ENCODE assay signal across 9 mouse cellular contexts in genomic region chr10:12019159-12019779, GRCm38 (mm10).
A peak's percentile ranks its signal among the peaks of the same experiment; 100 is the strongest.
DNase-seq lines count a peak whose midpoint lies in the region; ATAC-seq and TF ChIP-seq lines count a peak whose summit lies in the region.
"Had no signal": no experiment of that assay in that cellular context is flagged by ENCODE, and none has a peak within 500 bp of the region (broad histone marks: within the 10 kb centered on the region; RNA-seq: fewer than 3 reads in every experiment).

No protein-coding gene starts in this region.

- H3K36me3 ChIP-seq in intestine, embryonic 15.5 days: no peaks in the 10 kb centered on the region
- H3K36me3 ChIP-seq: neural tube, embryonic 13.5 days had no signal

- no peak overlapping the region for H3K9ac ChIP-seq in intestine, embryonic 15.5 days
- H3K9ac ChIP-seq: neural tube, embryonic 13.5 days had no signal

- POLR2A ChIA-PET in Patski (lab: Charles Lee): no interaction called here

- H3K27me3 ChIP-seq in Patski: no peaks in the 10 kb centered on the region
- no peaks in the 10 kb centered on the region for H3K27me3 ChIP-seq in intestine, embryonic 15.5 days (replicated peaks)
- H3K27me3 ChIP-seq: neural tube, embryonic 13.5 days had no signal

- no peaks in the 10 kb centered on the region for H3K9me3 ChIP-seq in intestine, embryonic 15.5 days
- H3K9me3 ChIP-seq: neural tube, embryonic 13.5 days had no signal

- WGBS in intestine, embryonic 15.5 days: 74% methylated on average over 14 of the region's 14 CpGs

- in situ Hi-C loops in Patski (cut with MboI; ENCODE audit: low pct_unique_long_range_greater_than_20kb): loop anchor here (25.0 kb wide), 1 partner anchor 968 kb away; no protein-coding TSS in a partner anchor

- ATAC-seq in Patski: peak; percentile 97
- no peak for ATAC-seq in intestine, embryonic 15.5 days

- no peak overlapping the region for H3K4me3 ChIP-seq in intestine, embryonic 15.5 days (replicated peaks)
- H3K4me3 ChIP-seq: neural tube, embryonic 13.5 days had no signal

- no peak for TF ChIP-seq CTCF in Patski (IDR thresholded peaks at IDR 0.05)

- CTCF ChIA-PET in Patski (lab: Charles Lee): interaction anchor here (1.2 kb wide), 1 partner anchor 11 kb away, joined by 4 read pairs; no protein-coding TSS in a partner anchor

- H3K4me1 ChIP-seq in intestine, embryonic 15.5 days (replicated peaks): no peaks in the 10 kb centered on the region
- H3K4me1 ChIP-seq: neural tube, embryonic 13.5 days had no signal

- no peak overlapping the region for H3K27ac ChIP-seq in intestine, embryonic 15.5 days
- H3K27ac ChIP-seq: neural tube, embryonic 13.5 days had no signal

- DNase-seq in Patski (ENCODE audit: low read depth, low spot score): peak; percentile 73
- peak; percentile 52 for DNase-seq in cerebellum, adult 11 months
- DNase-seq in gastrocnemius, adult 8-10 months (ENCODE audit: low spot score in 2 of 2): peak; percentile 6
- DNase-seq in layer of hippocampus, adult 8-10 months (ENCODE audit: low spot score in 2 of 2): peak; percentile 32 to 37
- DNase-seq in telencephalon, adult 2 months (ENCODE audit: low read depth, low spot score): peak; percentile 82
- no peak for DNase-seq in B cell, adult 2 months
- no peak for DNase-seq in kidney, postnatal 4 days

- H3K4me2 ChIP-seq in intestine, embryonic 15.5 days (replicated peaks): no peak overlapping the region
- H3K4me2 ChIP-seq: neural tube, embryonic 13.5 days had no signal

Comparison
In these comparisons a context has a peak if more than half of its experiments do, and no peak if none do; other contexts are left out.
1. DNase-seq: peak in Patski (single experiment), cerebellum, adult 11 months (single experiment), gastrocnemius, adult 8-10 months (2 of 2), layer of hippocampus, adult 8-10 months (2 of 2) and telencephalon, adult 2 months (single experiment); none in B cell, adult 2 months (0 of 2) and kidney, postnatal 4 days (0 of 2).